Mouse (Mus musculus) skeletal muscle tissue, adult 2 months (tissue): Measurements from ENCODE around the gene Slc26a6.
A peak's percentile ranks its signal among the peaks of the same experiment; 100 is the strongest.

ENCODE experiments used
- DNase-seq: peaks from one replicate; pipeline ENCODE4 v3.0.0-alpha.2; 2012; ENCODE audit warnings: low read depth, low spot score

The Slc26a6 gene

DNA sequence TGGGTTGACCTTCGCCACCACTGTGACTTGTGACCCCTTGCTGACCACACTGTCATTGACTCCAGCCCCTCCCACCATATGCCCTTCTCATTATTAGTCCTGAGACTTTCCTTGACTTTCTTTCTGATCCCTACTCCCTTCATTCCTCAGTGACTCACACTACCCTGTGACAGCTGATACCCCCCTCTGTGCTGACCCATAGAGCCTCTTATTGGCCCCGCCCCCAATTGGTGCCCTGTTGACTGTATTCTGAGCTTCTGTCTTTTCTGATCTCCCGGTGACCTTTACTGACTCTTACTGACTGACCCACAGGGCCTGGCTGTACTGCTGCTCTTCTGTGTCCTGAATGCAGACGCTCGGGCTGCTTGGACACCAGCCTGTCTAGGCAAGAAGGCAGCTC is 7.7 kb upstream of the Slc26a6 start:
- DNase-seq: no peak

- no peak for DNase-seq
Observed at GRCm38 (mm10) chr9:108847374-108847773, 5.7 kb upstream of the Slc26a6 start.

GRCm38 (mm10) chr9:108848419-108848818 is 4.7 kb upstream of the Slc26a6 start:
- no peak for DNase-seq

DNA sequence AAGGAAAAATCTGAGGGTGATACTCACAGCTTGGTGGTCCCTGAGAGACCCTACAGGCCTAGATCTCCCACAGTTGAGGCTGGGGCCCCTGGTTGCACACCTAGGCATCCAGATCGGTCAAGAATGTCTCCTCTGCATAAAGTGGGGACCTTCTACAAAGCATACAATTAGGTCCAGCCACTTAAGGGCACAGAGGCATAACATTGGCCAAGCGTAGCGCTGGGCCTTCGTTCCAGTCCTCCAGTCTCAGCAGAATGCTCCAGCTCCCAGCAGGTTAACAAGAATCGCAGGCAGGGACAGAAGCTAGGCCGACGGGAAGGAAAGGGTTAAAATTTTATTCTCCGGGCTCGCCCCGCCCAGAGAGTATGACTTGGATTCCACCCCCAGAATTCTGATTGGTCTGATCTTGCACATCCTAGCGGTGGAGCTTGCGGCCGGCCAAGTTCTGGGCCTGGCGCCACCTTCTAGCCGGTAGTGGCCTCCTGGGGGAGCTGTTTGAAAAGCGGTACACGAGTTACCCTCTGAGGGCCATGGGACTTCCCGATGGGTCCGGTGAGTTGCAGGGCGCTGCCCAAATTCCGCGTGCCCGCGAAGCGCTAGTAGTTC is 655 bp downstream of the Slc26a6 start:
- DNase-seq: peak; percentile 97

- DNase-seq: peak; percentile 91
Observed at GRCm38 (mm10) chr9:108854241-108854696, 1.2 kb downstream of the Slc26a6 start.

DNA sequence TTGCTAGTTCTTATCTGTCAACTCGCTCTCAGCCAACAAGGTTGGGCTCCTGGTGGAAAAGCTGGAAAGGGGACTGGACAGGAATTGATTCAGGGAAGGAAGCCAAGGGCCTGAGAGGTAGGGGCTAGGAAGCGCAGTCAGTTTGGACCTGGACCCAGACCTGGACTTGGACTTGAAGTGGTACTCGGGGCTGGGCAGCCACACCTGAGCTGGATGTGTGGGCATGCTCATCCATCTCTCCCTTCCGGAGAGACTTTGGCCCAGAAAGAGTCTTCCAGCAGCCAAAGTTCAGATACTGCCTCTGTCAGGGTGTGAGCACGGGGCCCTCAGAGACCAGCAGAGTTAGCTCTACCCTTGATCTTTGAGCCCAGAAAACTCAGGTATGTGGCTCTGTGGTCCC is 2.3 kb downstream of the Slc26a6 start:
- no peak for DNase-seq

DNA sequence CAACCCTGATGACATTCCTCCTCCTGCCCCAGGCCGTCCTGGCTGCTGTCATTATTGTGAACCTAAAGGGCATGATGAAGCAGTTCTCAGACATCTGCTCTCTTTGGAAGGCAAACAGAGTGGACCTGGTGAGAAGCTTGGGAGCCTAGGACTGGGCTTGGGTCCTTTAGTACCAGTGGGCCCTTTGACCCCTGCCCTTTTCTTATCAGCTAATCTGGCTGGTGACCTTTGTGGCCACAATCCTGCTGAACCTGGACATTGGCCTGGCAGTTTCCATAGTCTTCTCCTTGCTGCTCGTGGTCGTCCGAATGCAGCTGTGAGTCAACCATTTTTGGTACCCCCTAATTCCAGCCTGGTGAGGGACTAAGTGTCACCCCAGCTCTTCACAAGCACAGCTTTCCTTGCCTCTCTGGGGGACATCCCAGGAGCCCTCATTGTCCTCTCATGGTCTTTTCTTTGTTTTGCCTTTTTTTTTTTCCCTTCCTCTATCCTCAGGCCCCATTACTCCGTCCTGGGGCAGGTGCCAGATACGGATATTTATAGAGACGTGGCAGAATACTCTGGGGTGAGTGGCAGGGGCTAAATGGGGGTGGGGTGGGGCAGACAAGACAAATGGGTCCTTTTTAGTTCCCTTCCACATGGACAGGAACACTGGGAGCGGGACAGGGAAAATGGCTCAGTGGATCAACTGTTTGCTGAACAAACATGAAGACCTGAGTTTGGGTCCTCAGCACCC is 5.9 kb downstream of the Slc26a6 start:
- no peak for DNase-seq

- DNase-seq: no peak
Observed at GRCm38 (mm10) chr9:108912308-108912707, 59.2 kb downstream of the Slc26a6 start.

DNA sequence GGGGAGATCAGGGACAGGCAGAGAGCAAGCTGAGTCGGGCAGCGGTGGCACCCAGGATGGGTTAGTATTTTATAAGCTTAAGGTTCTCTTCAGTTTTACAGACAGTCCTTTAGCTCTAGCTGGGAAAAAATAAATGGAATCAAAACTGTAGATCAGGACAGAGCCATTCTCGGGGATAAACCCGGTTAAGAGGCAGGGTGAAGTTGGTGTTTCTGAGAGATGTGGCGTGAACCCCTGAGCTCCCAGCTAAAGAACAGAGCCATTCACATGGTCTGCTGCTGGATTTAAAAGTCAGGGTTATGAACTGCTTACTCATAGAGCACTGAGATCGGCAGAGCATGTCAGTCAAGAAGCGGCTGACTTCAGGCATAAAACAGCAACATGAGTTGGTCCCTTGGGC is 60.1 kb downstream of the Slc26a6 start:
- no peak for DNase-seq

GRCm38 (mm10) chr9:108913621-108914020 is 60.5 kb downstream of the Slc26a6 start:
- no peak for DNase-seq

DNA sequence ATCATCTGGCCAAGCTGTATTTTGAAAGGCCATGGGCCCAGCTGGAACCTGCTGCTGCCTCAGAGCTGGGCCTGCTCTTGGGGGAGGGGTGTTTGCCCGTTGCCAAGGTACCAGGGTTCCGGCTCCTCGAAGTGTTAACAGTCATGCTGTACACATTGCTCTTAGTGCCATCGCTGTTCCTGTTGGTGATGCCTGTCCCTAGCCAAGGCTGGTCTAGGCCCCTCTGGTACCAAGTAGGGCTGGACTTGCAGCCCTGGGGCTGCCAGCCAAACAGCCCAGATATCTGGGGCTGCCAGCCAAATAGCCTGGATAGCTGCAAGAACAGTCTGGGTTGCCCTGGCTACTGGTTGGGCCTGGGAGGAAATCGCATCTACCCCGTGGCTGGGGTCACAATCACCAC is 61.4 kb downstream of the Slc26a6 start, which contains the start of gene Tmem89:
Tmem89 (plus strand) TSS at position 129 of the 400 bp plus-strand sequence.
- DNase-seq: no peak

DNA sequence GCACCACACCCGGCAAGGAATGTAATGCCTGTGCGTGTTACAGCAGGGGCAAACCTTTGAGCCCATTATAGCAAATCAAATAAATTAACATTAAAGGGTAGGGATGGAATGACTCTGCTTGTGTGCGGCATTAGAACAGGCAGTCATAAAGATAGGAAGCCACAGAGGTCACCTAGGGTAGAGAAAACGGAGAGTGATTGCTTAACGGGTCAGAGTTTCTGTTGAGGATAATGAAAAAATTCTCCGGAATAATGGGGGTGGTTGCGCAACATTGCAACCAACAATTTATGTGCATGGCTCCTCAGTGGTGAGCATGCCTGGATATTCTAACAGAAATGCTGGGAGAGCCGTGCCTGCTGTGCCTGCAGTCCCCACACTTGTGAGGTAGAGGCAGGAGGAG is 72.8 kb downstream of the Slc26a6 start:
- DNase-seq: no peak

DNA sequence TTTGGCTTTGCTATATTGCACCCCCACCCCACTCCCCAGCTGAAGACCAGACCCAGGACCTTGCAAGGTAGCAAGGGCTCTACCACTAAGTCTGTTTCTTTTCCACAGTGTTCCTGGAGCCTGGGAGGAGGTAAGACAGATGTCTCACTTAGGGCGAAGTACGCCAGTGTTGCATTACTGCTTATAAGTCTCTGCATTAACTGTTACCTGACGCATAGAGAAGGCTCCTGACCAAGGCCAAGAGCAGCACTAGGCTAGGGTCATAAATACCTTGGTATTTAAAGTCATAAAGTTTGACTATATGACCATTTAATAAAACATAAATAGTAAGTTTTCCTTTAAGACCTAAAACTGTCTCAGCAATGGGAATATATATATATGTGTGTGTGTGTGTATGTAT is 75.3 kb downstream of the Slc26a6 start:
- no peak for DNase-seq

DNA sequence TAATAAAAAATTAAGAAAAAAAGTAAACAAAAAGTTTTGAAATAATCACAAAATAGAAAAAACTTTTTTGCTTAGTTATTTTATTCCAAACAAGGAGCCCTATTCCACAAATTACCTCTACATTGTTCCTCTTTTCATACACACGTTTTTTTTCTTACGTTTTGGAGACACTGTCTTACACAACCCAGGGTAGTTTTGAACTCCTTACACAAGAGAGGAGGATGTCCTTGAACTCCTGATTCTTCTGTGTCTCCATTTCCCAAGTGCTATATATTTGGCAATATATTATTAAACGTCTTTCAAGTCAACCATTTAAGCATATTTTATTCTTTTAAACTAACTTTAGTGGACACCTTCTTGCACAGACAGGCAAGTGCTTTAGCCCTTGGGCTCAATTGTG is 82.9 kb downstream of the Slc26a6 start:
- DNase-seq: no peak

- peak; percentile 99 for DNase-seq
Observed at GRCm38 (mm10) chr9:108936418-108937364, 83.6 kb downstream of the Slc26a6 start, which contains the start of gene Uqcrc1. Gene Uqcrc1, plus strand, starts transcription at chr9:108936633.

DNA sequence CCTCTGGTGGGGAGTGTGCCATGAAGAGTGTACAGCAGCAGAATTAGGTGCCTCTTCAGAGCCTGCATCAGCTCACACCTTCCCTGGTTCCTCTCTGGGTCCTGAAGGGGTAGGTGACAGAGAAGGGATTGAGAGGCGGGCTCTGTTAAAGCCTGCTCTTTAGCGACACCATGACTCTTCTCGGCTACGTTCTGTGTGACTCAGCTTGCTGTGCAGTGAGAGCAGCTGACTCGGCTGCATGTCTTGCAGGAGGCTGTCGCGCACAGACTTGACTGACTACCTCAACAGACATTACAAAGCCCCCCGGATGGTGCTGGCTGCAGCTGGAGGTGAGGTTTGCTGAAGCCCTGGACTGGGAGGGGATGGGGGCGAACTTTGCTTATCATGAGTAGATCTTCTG is 92.0 kb downstream of the Slc26a6 start:
- DNase-seq: no peak

DNA sequence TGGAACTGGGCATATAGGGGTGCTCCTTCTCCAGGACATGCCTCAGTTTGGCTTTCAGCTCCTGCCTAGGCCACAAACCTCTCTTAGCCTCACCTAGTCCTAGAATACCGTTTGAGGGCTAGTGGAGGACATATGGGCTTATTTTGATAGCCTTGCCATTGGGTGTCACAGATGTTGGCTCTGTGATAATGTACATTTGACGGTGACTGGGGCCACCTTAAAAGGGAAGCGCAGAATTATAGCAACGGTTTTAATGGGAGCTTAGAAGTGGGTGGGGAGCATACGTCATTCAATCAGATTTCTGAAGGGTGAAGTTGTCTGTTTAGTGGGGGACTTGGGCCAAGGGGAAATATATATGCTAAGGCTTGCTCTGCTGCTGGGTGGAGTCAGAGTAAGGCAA is 92.5 kb downstream of the Slc26a6 start:
- DNase-seq: no peak

DNA sequence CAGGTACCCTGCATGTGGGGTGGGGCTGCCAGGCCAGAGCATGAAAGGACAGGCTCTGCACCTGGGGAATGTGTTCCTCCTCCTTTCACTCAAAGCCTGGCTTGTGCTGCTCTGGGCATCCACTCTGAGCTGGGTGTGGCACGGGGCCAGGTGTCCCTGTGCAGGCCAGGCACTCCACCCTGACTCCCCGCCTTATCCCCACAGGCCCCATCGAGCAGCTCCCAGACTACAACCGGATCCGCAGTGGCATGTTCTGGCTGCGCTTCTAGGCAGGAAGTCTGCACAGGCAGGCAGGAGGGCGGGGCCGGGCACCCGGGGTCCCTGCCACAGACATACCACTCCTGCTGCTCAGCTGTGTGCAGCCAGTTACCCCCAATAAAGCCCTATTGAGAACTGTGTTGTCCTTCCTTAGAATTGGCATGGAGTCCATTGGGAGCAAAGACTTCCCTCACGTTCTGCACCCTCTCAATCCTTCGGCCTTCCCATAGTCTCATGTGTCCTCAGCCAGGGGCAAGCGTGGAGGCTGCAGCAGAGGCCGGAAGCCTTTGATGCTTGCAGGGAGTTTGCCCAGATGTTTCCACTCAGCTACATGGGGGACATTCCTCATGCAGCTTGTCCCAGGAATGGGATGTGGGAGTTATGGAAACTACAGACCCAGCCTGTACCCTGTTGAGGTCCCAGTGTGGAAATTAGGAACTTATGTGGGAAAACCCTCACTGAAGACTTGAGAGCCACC is 96.3 kb downstream of the Slc26a6 start:
- peak; percentile 64 for DNase-seq

DNA sequence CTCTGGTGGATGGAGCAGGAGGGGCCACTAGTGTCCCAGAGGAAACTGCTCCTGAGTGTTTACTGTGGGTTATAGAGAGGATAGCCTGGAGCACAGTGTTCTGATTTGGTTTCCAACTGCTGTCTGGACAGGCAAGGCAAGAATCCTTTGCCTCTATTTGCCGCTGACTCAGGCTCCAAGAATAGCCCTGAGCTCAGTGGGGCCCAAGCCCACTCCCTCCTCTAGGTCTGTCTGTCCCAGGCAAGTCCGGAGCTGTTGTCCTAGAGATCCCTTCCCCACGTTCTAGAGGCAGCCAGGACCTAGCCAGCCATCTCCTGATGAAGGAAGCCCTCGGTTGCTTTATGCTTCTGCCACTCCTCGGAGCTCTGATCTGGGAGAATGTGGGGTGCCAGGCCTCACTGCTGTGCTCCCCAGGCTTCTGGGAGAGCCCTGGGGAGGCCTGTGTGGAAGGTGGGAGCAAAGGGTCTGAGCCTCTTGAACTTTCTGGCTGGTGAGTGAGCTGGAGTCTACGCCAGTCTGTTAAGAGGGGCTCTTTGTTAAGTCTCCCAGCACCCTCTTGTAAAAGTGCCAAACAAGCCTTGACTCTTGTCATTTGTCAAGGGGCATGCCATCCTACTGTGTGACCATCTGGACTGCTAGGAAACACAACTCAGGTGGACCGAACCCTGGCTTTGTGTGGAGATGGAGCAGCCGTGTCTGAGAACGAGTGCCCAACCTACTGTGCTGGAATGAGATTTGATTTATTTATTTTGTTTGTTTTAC is 97.1 kb downstream of the Slc26a6 start:
- DNase-seq: peak; percentile 72

- no peak for DNase-seq
Observed at GRCm38 (mm10) chr9:108953081-108953636, 100.1 kb downstream of the Slc26a6 start, which contains the start of gene Col7a1. Gene Col7a1, plus strand, starts transcription at chr9:108953586.
